Mouse (Mus musculus) embryonic facial prominence, embryonic 15.5 days (tissue): ENCODE measurements around the gene Sh3pxd2b. TPM values are rescaled to one million over a fixed set of nuclear protein-coding genes. Genes with fewer than 3 reads are reported as not detected.

Source experiments
- ATAC-seq: fragments of 200-750 bp; cut with Nextera tagmentation; 2 replicates; pipeline ENCODE4 v1.8.0; 2017; ENCODE audit warnings: low read depth, moderate TSS enrichment; ENCODE audit not compliant: insufficient number of reproducible peaks, low FRiP score, low TSS enrichment
- H3K27ac ChIP-seq: fragments of 300-500 bp; sonication (generic); replicated peaks from 2 replicates; pipeline ENCODE4 v1.5.1; 2015; ENCODE audit warnings: mild to moderate bottlenecking, inconsistent platforms
- H3K27me3 ChIP-seq: fragments of 300-500 bp; sonication (generic); 2 replicates; pipeline ENCODE4 v1.6.1; 2015; ENCODE audit warnings: inconsistent platforms
- H3K36me3 ChIP-seq: fragments of 300-500 bp; sonication (generic); 2 replicates; pipeline ENCODE4 v1.6.1; 2015; ENCODE audit warnings: mild to moderate bottlenecking, inconsistent platforms
- H3K4me1 ChIP-seq: fragments of 300-500 bp; sonication (generic); 2 replicates; pipeline ENCODE4 v1.6.1; 2015; ENCODE audit warnings: inconsistent platforms
- H3K4me2 ChIP-seq: fragments of 300-500 bp; sonication (generic); replicated peaks from 2 replicates; pipeline ENCODE4 v1.6.1; 2015; ENCODE audit warnings: mild to moderate bottlenecking, inconsistent platforms
- H3K4me3 ChIP-seq: fragments of 300-500 bp; sonication (generic); replicated peaks from 2 replicates; pipeline ENCODE4 v1.5.1; 2015; ENCODE audit warnings: mild to moderate bottlenecking, inconsistent platforms
- H3K9ac ChIP-seq: fragments of 300-500 bp; sonication (generic); 2 replicates; pipeline ENCODE4 v1.6.1; 2015; ENCODE audit warnings: inconsistent platforms
- H3K9me3 ChIP-seq: fragments of 300-500 bp; sonication (generic); replicated peaks from 2 replicates; pipeline ENCODE4 v1.6.1; 2016; ENCODE audit warnings: inconsistent platforms
- WGBS: fragments of 180-500 bp; shearing (Covaris S2); methylation state at CpG from one replicate; pipeline ENCODE4 v1.1.7; 2015; 5-methylcytosine and 5-hydroxymethylcytosine counted together
- polyA plus RNA-seq: library from polyadenylated mRNA; unstranded; fragments of >200 nt; fragmentation: Nextera tagmentation; extraction: Ambion mirVana; gene quantifications from 2 replicates; pipeline ENCODE4 v1.2.1, GENCODE M21; 2015

Sh3pxd2b gene
- polyA plus RNA-seq, 1 experiment from 2014 or later = 33.9 TPM

GRCm38 (mm10) chr11:32404708-32405107 is 57.1 kb downstream of the Sh3pxd2b start:
- Histone ChIP-seq H3K27ac (no peak overlapping the region), H3K27me3 (no peaks in the 10 kb centered on the region), H3K4me1 (peaks cover 14% of the 10 kb centered on the region; the same call in 1 of the 2 replicates), H3K4me2 (no peak overlapping the region), H3K36me3 (peaks cover 76% of the 10 kb centered on the region), H3K9me3 (no peaks in the 10 kb centered on the region), H3K4me3 (no peak overlapping the region), H3K9ac (no peak overlapping the region)
- WGBS = 75% methylated on average over 3 of the region's 3 CpGs
- ATAC-seq = no peak

DNA sequence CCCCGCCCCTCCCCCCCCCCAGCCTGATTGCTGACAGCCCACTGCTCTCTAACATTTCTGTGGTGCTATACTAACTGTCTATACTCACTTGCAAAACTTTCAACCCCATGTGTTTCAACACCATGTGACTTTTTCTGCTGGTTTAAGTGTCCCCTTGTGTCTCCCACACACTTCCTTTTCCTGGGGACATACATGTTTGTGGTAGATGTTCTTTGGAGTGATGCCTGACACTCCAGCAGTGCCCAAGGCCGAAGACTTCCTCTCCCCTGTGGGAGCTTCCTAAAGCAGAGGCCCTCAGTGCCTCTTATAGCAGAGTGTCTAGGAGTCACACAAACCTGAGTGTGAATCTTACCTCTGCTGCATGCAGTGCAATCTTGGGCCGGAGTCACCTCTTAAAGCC is 60.2 kb downstream of the Sh3pxd2b start:
- WGBS = 87% methylated on average over 3 of the region's 3 CpGs
- H3K27ac ChIP-seq = no peak overlapping the region
- no peak for ATAC-seq
- H3K9me3 ChIP-seq = no peaks in the 10 kb centered on the region
- H3K4me2 ChIP-seq = no peak overlapping the region
- no peaks in the 10 kb centered on the region for H3K27me3 ChIP-seq
- peaks cover 14% of the 10 kb centered on the region; the same call in 1 of the 2 replicates for H3K4me1 ChIP-seq
- peaks cover 82% of the 10 kb centered on the region for H3K36me3 ChIP-seq
- no peak overlapping the region for H3K9ac ChIP-seq
- H3K4me3 ChIP-seq = no peak overlapping the region

- Histone ChIP-seq H3K9me3 (no peaks in the 10 kb centered on the region), H3K27me3 (no peaks in the 10 kb centered on the region), H3K36me3 (peaks cover 86% of the 10 kb centered on the region), H3K27ac (no peak overlapping the region), H3K9ac (no peak overlapping the region), H3K4me2 (no peak overlapping the region), H3K4me1 (peaks cover 14% of the 10 kb centered on the region; the same call in 1 of the 2 replicates), H3K4me3 (no peak overlapping the region)
- no peak for ATAC-seq
Observed at GRCm38 (mm10) chr11:32409052-32409451, 61.4 kb downstream of the Sh3pxd2b start.

DNA sequence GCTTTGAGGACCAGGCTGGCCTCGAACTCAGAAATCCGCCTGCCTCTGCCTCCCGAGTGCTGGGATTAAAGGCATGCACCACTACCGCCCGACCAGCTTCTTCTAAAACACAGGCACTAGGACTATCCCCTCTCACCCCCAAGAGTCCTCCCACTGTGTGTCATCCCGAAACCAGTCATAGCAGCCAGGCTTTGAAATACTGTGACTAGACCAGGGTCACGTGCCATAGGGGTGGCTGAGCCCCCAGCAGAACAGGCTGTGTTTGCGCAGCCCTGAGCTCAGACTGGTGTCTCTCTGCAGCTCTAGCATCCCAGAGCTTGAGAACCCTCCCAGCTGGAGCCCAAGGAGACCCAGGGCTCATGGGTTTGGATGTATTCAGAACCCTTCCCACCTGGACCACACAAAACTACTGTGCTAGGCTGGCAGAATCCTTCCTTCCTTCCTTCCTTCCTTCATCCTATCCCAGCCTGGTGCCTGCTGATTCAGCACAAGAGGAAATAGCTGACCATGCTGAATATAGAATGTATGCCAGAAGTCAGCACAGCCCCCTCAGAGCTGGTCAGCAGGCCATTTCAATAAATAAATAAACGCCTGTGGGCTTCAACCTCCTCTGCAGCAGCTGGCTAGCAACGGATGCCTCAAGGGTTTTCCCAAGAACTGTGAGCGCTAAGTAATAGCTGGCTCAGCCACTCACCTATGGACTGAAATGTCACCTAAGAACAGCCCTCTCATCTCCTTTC is 62.4 kb downstream of the Sh3pxd2b start:
- Histone ChIP-seq H3K27me3 (no peaks in the 10 kb centered on the region), H3K9ac (no peak overlapping the region), H3K27ac (no peak overlapping the region), H3K36me3 (peaks cover 86% of the 10 kb centered on the region), H3K4me3 (no peak overlapping the region), H3K4me2 (no peak overlapping the region), H3K4me1 (0 out of 2 replicates have a peak, but pooled peaks cover 9% of the 10 kb centered on the region), H3K9me3 (no peaks in the 10 kb centered on the region)
- WGBS = 88% methylated on average over 11 of the region's 11 CpGs
- no peak for ATAC-seq

GRCm38 (mm10) chr11:32420001-32420400 is 72.4 kb downstream of the Sh3pxd2b start:
- H3K9me3 ChIP-seq = no peaks in the 10 kb centered on the region
- no peaks in the 10 kb centered on the region for H3K27me3 ChIP-seq
- H3K4me2 ChIP-seq = no peak overlapping the region
- no peak overlapping the region for H3K27ac ChIP-seq
- no peak for ATAC-seq
- H3K4me1 ChIP-seq = peaks cover 8% of the 10 kb centered on the region
- H3K9ac ChIP-seq = no peak overlapping the region
- H3K36me3 ChIP-seq = peaks cover 94% of the 10 kb centered on the region
- no peak overlapping the region for H3K4me3 ChIP-seq
- 79% methylated on average over 5 of the region's 5 CpGs for WGBS

- no peak overlapping the region for H3K9ac ChIP-seq
- no peaks in the 10 kb centered on the region for H3K27me3 ChIP-seq
- no peak for ATAC-seq
- peaks cover 8% of the 10 kb centered on the region for H3K4me1 ChIP-seq
- H3K4me3 ChIP-seq = no peak overlapping the region
- 72% methylated on average over 12 of the region's 12 CpGs for WGBS
- H3K36me3 ChIP-seq = peaks cover 70% of the 10 kb centered on the region
- no peak overlapping the region for H3K27ac ChIP-seq
- no peak overlapping the region for H3K4me2 ChIP-seq
- no peaks in the 10 kb centered on the region for H3K9me3 ChIP-seq
Observed at GRCm38 (mm10) chr11:32423311-32423710, 75.7 kb downstream of the Sh3pxd2b start.

DNA sequence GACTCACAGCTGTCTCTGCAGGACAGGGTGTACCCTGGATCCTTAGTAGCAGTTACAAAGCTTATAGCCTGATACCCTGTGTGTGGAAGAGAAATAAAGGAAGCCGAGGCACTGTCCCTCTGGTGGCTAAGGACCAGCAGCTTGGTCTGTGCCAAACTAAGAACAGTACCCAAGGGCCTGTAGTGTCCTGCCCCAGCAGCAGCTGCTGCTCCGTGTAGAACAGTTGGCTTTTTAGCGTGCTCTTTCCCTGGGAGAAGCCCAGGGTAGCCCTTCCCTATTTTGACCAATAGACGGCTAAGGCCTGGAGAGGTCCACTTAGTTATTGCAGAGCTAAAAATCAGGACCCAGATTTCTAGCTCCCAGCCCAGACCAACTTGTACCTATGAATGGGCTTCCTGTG is 77.0 kb downstream of the Sh3pxd2b start:
- Histone ChIP-seq H3K27ac (no peak overlapping the region), H3K4me2 (no peak overlapping the region), H3K9me3 (no peaks in the 10 kb centered on the region), H3K9ac (no peak overlapping the region), H3K4me1 (peaks cover 8% of the 10 kb centered on the region), H3K4me3 (no peak overlapping the region), H3K27me3 (no peaks in the 10 kb centered on the region), H3K36me3 (peaks cover 61% of the 10 kb centered on the region)
- no peak for ATAC-seq
- WGBS = 74% methylated on average over 4 of the region's 4 CpGs

DNA sequence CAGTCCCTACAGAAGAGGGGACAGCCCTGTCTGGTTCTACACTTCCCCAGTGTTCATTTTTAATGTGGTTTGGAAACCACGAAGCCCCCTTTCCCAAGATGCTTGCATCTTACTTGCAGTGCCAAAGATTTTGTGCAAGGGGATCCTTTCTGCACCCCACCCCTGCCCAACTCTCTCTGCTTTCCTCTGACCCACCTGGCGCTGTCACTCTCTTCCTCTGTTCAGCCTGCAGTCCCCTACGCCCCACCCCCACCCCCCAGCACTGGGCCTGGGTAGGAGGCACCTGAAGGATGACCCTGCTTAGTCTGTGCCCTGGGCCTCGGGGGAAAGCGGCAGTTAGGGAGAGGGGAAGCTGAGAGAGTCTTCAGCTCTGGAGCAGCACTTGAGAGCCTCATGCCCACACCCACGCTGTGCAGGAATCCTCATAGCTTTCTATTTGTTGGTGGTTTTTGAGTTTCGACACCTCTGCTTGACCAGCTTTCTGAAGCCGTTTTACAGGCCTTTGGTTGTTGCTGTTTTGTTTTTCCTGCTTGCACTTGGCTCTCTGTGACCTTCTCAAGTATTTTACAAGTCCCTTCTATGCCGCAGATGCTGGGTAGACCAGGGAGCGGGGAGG is 77.5 kb downstream of the Sh3pxd2b start:
- WGBS = 70% methylated on average over 10 of the region's 10 CpGs
- Histone ChIP-seq H3K27ac (no peak overlapping the region), H3K9ac (no peak overlapping the region), H3K9me3 (no peaks in the 10 kb centered on the region), H3K36me3 (peaks cover 57% of the 10 kb centered on the region), H3K4me3 (no peak overlapping the region), H3K4me2 (no peak overlapping the region), H3K27me3 (no peaks in the 10 kb centered on the region), H3K4me1 (peaks cover 8% of the 10 kb centered on the region)
- no peak for ATAC-seq

GRCm38 (mm10) chr11:32427537-32427936 is 79.9 kb downstream of the Sh3pxd2b start:
- no peaks in the 10 kb centered on the region for H3K9me3 ChIP-seq
- H3K4me1 ChIP-seq = peaks cover 8% of the 10 kb centered on the region
- WGBS = 87% methylated on average over 7 of the region's 7 CpGs
- no peak for ATAC-seq
- H3K4me3 ChIP-seq = no peak overlapping the region
- H3K27me3 ChIP-seq = no peaks in the 10 kb centered on the region
- H3K9ac ChIP-seq = no peak overlapping the region
- H3K27ac ChIP-seq = no peak overlapping the region
- no peak overlapping the region for H3K4me2 ChIP-seq
- H3K36me3 ChIP-seq = peaks cover 33% of the 10 kb centered on the region

GRCm38 (mm10) chr11:32435410-32436060 is 87.9 kb downstream of the Sh3pxd2b start:
- H3K36me3 ChIP-seq = no peaks in the 10 kb centered on the region
- H3K9me3 ChIP-seq = no peaks in the 10 kb centered on the region
- ATAC-seq = peak; percentile 96
- peaks cover 23% of the 10 kb centered on the region for H3K4me1 ChIP-seq
- peak overlapping the region; percentile 90 for H3K27ac ChIP-seq
- H3K4me3 ChIP-seq = no peak overlapping the region
- no peak overlapping the region; the same call in 1 of the 2 replicates for H3K4me2 ChIP-seq
- no peaks in the 10 kb centered on the region for H3K27me3 ChIP-seq
- WGBS = 38% methylated on average over 6 of the region's 6 CpGs
- no peak overlapping the region for H3K9ac ChIP-seq

GRCm38 (mm10) chr11:32442576-32442975 is 95.0 kb downstream of the Sh3pxd2b start:
- H3K9ac ChIP-seq = no peak overlapping the region
- no peaks in the 10 kb centered on the region for H3K36me3 ChIP-seq
- no peaks in the 10 kb centered on the region for H3K27me3 ChIP-seq
- H3K9me3 ChIP-seq = no peaks in the 10 kb centered on the region
- no peak overlapping the region for H3K4me3 ChIP-seq
- H3K27ac ChIP-seq = no peak overlapping the region
- no peaks in the 10 kb centered on the region for H3K4me1 ChIP-seq
- 69% methylated on average over 3 of the region's 3 CpGs for WGBS
- no peak overlapping the region for H3K4me2 ChIP-seq
- ATAC-seq = no peak
